Mouse (Mus musculus) lung, postnatal 0 days (tissue): ENCODE results near the gene Mrpl4.

ENCODE experiments used
- CTCF ChIP-seq: IDR thresholded peaks from 2 replicates; pipeline ENCODE4 v1.5.1; 2016; ENCODE audit warnings: antibody characterized with exemption, mild to moderate bottlenecking
- EP300 ChIP-seq: IDR thresholded peaks from 2 replicates; pipeline ENCODE4 v1.6.1; 2016; ENCODE audit warnings: antibody characterized with exemption, mild to moderate bottlenecking, control low read depth

DNA sequence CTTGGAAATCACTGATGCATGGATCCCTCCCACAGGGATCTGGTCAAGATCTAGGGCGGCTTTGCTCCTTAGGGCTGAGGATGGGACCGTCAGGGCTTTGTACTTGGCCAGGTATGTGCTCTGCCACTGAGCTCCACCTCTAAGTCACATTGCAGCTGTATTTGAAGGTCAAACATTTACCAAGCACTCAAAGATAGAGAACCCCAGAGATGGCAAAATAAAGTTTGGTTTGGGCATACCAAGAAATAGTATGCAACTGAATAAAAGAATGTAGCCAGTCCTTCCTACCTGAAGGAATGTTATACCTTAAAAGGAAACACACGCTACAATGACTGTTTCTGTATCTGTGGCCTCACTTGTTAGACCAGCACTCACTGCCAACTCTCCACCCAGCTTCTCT, 18.8 kb downstream of the Mrpl4 start:
- TF ChIP-seq CTCF (no peak), EP300 (peak; percentile 90)
